Mouse (Mus musculus): ENCODE results near the gene Pcsk6.

DNA sequence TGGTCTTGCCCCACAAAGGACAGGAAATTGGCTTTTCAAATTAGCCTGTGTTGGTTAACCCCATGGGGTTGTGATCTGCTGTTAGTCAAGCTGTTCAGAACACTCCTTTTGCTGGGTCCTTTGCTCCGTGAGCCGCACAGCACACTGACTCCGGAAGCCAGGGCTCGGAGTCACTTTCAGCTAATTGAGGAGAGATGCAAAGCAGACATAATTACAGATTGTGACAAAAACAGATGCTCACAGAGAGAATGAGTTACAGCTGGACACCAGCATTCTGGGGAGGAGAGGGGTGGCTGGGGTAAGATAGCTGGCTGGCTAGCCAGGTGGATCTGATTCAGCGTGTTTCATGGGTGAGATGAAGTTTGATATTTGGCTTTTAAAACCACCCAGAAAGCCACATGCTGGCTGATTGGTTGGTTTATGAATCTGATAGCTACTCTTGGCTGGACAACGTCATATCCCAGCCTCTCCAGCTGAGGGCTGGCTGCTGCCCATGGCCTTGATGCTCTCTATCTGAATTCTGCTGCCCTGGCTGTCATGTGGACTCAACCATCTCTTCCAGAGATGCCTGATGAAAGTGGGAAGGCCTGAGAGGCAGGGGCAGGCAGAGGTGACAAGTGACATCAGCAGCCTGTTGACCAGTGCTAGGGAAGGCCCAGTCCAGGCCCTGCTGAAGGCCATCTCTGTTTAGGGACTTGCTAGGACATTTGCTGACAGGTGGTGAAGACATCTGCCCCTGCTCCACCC is 167.4 kb downstream of the Pcsk6 start:
- no peak for TF ChIP-seq CTCF (IDR thresholded peaks at IDR 0.05; ENCODE audit: extremely low read depth, insufficient read depth, insufficient read length, insufficient replicate concordance)
- no peak for TF ChIP-seq POLR2A (IDR thresholded peaks at IDR 0.05; ENCODE audit: low read depth, low read length)
